Mouse (Mus musculus): ENCODE results near the gene Slc12a6.

Gene Slc12a6

GRCm38 (mm10) chr2:112265448-112266241 is at the start of gene Slc12a6:
Gene Slc12a6 (plus strand): TSS chr2:112265825.
- peak; percentile 94 for DNase-seq (ENCODE audit: inconsistent ontology term)

GRCm38 (mm10) chr2:112215977-112216376 is 49.6 kb upstream of the Slc12a6 start:
- DNase-seq (ENCODE audit: inconsistent ontology term) = peak; percentile 32

GRCm38 (mm10) chr2:112217614-112218013 is 48.0 kb upstream of the Slc12a6 start:
- DNase-seq (ENCODE audit: inconsistent ontology term) = no peak

- no peak for DNase-seq (ENCODE audit: inconsistent ontology term)
Observed at GRCm38 (mm10) chr2:112220880-112221279, 44.7 kb upstream of the Slc12a6 start.

GRCm38 (mm10) chr2:112222607-112223006 is 43.0 kb upstream of the Slc12a6 start:
- DNase-seq (ENCODE audit: inconsistent ontology term) = no peak

GRCm38 (mm10) chr2:112224356-112224755 is 41.3 kb upstream of the Slc12a6 start:
- no peak for DNase-seq (ENCODE audit: inconsistent ontology term)

- DNase-seq (ENCODE audit: inconsistent ontology term) = no peak
Observed at GRCm38 (mm10) chr2:112232623-112233022, 33.0 kb upstream of the Slc12a6 start.

GRCm38 (mm10) chr2:112236620-112237019 is 29.0 kb upstream of the Slc12a6 start:
- no peak for DNase-seq (ENCODE audit: inconsistent ontology term)

GRCm38 (mm10) chr2:112238006-112238405 is 27.6 kb upstream of the Slc12a6 start:
- DNase-seq (ENCODE audit: inconsistent ontology term) = no peak

GRCm38 (mm10) chr2:112239212-112239934 is 26.3 kb upstream of the Slc12a6 start, which contains the start of gene Lpcat4:
Gene Lpcat4 (plus strand): TSS chr2:112239468.
- DNase-seq (ENCODE audit: inconsistent ontology term) = peak; percentile 88

- DNase-seq (ENCODE audit: inconsistent ontology term) = peak; percentile 32
Observed at GRCm38 (mm10) chr2:112239935-112240721, 25.5 kb upstream of the Slc12a6 start.

- DNase-seq (ENCODE audit: inconsistent ontology term) = no peak
Observed at GRCm38 (mm10) chr2:112241787-112242186, 23.8 kb upstream of the Slc12a6 start.

- no peak for DNase-seq (ENCODE audit: inconsistent ontology term)
Observed at GRCm38 (mm10) chr2:112245307-112245706, 20.3 kb upstream of the Slc12a6 start.

GRCm38 (mm10) chr2:112246193-112246592 is 19.4 kb upstream of the Slc12a6 start:
- no peak for DNase-seq (ENCODE audit: inconsistent ontology term)

GRCm38 (mm10) chr2:112247323-112247722 is 18.3 kb upstream of the Slc12a6 start:
- DNase-seq (ENCODE audit: inconsistent ontology term) = no peak

GRCm38 (mm10) chr2:112249780-112250453 is 15.7 kb upstream of the Slc12a6 start:
- DNase-seq (ENCODE audit: inconsistent ontology term) = no peak

- no peak for DNase-seq (ENCODE audit: inconsistent ontology term)
Observed at GRCm38 (mm10) chr2:112254675-112255515, 10.7 kb upstream of the Slc12a6 start.

GRCm38 (mm10) chr2:112259241-112259962 is 6.2 kb upstream of the Slc12a6 start, which contains the start of gene Nutm1:
Gene Nutm1 (minus strand): TSS chr2:112259291.
- DNase-seq (ENCODE audit: inconsistent ontology term) = no peak

- DNase-seq (ENCODE audit: inconsistent ontology term) = peak; percentile 83
Observed at GRCm38 (mm10) chr2:112261748-112262653, 3.6 kb upstream of the Slc12a6 start, which contains the start of gene Nop10. Gene Nop10 (plus strand): TSS chr2:112261926.
